Mouse (Mus musculus) E14TG2a.4 (cell line): ENCODE results near the gene Hspa12a.

Experiments used
- CTCF ChIP-seq: conservative IDR thresholded peaks from 2 replicates; pipeline ENCODE4 v1.5.1; 2014; ENCODE audit warnings: low read length
- POU5F1 ChIP-seq: IDR thresholded peaks from 2 replicates; pipeline ENCODE4 v1.6.1; 2014; ENCODE audit warnings: low read length, borderline replicate concordance

- TF ChIP-seq POU5F1 (no peak), CTCF (no peak)
Observed at GRCm38 (mm10) chr19:58903079-58903898, 40.2 kb downstream of the Hspa12a start.
